Mouse (Mus musculus): Measurements from ENCODE around the gene Apbb2. TPM values are rescaled to one million over a fixed set of nuclear protein-coding genes. Genes with fewer than 3 reads are reported as not detected.

Apbb2 gene
- polyA plus RNA-seq, 1 experiment from 2014 or later, result 28.2 TPM

DNA sequence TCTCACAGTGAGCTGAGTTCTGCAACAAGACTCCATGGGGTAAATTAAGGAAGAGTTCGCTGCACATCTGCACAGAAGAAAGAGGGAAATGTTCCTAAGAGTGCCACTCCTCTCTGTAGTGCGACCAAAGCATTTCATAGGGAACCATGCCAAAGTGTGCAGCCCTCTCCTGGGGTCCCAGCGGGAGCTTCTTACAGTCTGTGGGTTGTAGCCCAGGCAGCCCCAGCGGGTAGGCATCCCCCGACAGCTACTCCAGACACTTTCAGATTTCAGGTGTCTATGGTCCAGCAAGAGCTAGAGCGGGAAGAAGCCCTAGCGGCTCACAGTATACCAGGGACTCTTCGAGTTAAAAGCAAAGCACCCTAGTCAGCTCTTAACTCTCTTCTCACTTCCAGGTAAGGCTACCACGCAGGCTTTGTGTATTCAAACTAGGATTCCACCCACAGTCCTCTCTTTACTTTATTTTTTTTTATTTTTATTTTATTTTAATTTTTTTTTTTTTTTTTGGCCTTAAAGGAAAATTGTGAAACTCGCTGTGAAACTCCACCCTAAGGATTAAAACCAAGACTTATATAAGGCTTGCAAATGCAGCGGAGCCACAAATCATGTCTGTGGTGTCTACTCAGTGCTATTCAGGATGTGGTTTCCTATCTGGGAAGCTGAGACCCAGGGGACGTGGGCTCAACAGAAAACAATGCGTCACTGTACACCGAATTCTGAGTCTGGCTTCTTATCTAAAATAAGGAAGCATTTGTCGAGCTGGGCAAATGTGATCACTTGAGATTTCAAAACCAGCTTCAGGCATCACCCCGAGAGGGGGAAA is 94.7 kb downstream of the Apbb2 start:
- Histone ChIP-seq H3K27me3 (ENCODE audit: low read depth, poor library complexity, severe bottlenecking) (no peaks in the 10 kb centered on the region), H3K27ac (replicated peaks) (no peak overlapping the region), H3K4me3 (no peak overlapping the region), H3K4me1 (peaks cover 26% of the 10 kb centered on the region), H3K36me3 (no peaks in the 10 kb centered on the region), H3K9me3 (replicated peaks) (no peaks in the 10 kb centered on the region)
- DNase-seq (ENCODE audit: low spot score), result no peak
- WGBS, result 63% methylated on average over 16 of the region's 16 CpGs

GRCm38 (mm10) chr5:66521250-66521649 is 97.3 kb downstream of the Apbb2 start:
- Histone ChIP-seq H3K27me3 (ENCODE audit: low read depth, poor library complexity, severe bottlenecking) (no peaks in the 10 kb centered on the region), H3K36me3 (no peaks in the 10 kb centered on the region), H3K27ac (replicated peaks) (no peak overlapping the region), H3K4me1 (peaks cover 25% of the 10 kb centered on the region), H3K4me3 (no peak overlapping the region), H3K9me3 (replicated peaks) (no peaks in the 10 kb centered on the region)
- WGBS, result 84% methylated on average over 2 of the region's 2 CpGs
- no peak for DNase-seq (ENCODE audit: low spot score)

- Histone ChIP-seq H3K27me3 (ENCODE audit: low read depth, poor library complexity, severe bottlenecking) (no peaks in the 10 kb centered on the region), H3K27ac (replicated peaks) (no peak overlapping the region), H3K4me3 (no peak overlapping the region), H3K4me1 (peaks cover 14% of the 10 kb centered on the region), H3K9me3 (replicated peaks) (no peaks in the 10 kb centered on the region), H3K36me3 (no peaks in the 10 kb centered on the region)
- WGBS, result 80% methylated on average over 5 of the region's 5 CpGs
- no peak for DNase-seq (ENCODE audit: low spot score)
Measured at GRCm38 (mm10) chr5:66519511-66519910, 99.1 kb downstream of the Apbb2 start.

DNA sequence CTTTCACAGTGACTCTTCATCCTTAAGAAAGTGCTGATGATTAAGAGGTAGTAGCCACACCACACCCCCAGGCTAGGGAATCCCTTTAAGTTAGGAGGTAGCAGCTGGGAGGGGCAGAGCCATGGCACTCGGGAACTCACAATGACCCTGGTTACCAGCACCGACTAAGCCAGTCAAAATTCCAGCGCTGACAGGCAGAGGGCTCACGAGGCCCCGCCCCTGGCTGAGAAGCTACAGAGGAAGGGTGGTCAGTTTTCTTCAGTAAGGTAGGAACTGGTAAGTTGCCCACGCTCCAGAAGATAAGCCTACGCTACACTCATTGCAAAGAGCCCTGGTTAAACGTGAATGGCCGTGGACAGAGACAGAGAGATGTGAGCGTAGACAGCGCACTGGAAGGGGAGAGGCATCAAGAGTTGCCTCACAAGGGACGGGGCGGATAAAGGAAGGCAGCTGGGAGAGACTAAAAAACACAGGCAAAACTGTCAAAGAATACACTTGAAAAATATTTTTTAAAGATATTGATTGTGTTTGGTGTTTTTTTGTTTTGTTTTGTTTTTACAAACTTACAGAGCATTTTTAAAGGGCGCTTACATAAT is 100.1 kb downstream of the Apbb2 start:
- no peak for DNase-seq (ENCODE audit: low spot score)
- H3K4me3 ChIP-seq, result peak overlapping the region; percentile 18; the same call in 1 of the 2 replicates
- H3K4me1 ChIP-seq, result peaks cover 11% of the 10 kb centered on the region
- H3K36me3 ChIP-seq, result no peaks in the 10 kb centered on the region
- H3K9me3 ChIP-seq (replicated peaks), result no peaks in the 10 kb centered on the region
- H3K27ac ChIP-seq (replicated peaks), result no peak overlapping the region
- no peaks in the 10 kb centered on the region for H3K27me3 ChIP-seq (ENCODE audit: low read depth, poor library complexity, severe bottlenecking)
- 36% methylated on average over 14 of the region's 14 CpGs for WGBS

DNA sequence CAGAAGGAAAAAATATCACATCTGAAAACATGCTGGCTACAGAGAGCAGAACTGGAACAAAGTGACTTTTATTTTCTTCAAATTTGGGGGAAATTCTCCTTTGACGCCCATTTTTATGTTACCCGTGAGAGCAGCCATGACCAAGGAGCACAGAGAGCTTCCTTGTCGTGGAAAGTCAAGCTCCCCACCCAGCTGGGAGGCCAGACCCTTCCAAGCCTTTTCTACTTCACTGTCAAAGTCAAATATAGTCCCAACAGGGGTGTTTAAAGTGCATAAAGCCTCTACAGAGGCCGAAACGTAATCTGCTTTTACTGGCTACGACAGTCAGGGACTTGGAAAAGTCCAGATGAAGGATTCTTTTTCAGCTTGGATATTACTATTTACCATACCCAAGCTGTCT is 101.1 kb downstream of the Apbb2 start:
- H3K4me1 ChIP-seq, result peaks cover 8% of the 10 kb centered on the region
- H3K9me3 ChIP-seq (replicated peaks), result no peaks in the 10 kb centered on the region
- WGBS, result 81% methylated on average over 6 of the region's 6 CpGs
- no peaks in the 10 kb centered on the region for H3K27me3 ChIP-seq (ENCODE audit: low read depth, poor library complexity, severe bottlenecking)
- no peaks in the 10 kb centered on the region for H3K36me3 ChIP-seq
- DNase-seq (ENCODE audit: low spot score), result no peak
- no peak overlapping the region for H3K4me3 ChIP-seq
- H3K27ac ChIP-seq (replicated peaks), result no peak overlapping the region

- no peak for DNase-seq (ENCODE audit: low spot score)
- Histone ChIP-seq H3K9me3 (replicated peaks) (no peaks in the 10 kb centered on the region), H3K36me3 (no peaks in the 10 kb centered on the region), H3K27ac (replicated peaks) (no peak overlapping the region), H3K27me3 (ENCODE audit: low read depth, poor library complexity, severe bottlenecking) (no peaks in the 10 kb centered on the region), H3K4me1 (peaks cover 8% of the 10 kb centered on the region), H3K4me3 (no peak overlapping the region)
- 93% methylated on average over 8 of the region's 8 CpGs for WGBS
Measured at GRCm38 (mm10) chr5:66516311-66516710, 102.3 kb downstream of the Apbb2 start.

DNA sequence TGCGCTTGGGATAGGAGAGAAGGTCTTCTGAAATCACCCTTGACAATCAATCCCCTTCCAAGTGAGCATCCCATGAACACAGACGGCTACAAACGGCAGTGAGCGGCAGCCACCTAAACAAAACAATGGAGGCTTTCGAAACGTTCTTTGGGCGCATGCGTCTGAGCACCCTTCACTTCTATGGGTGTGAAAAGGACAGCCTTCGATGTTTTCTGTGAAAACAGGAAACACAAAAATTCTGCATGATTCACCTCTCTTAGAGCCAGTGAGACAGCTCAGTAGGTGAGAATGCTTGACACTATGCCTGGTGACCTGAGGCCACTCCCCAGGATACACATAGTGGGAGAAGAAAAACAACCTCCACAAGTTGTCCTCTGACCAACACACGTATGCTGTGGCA is 103.3 kb downstream of the Apbb2 start:
- no peak overlapping the region for H3K4me3 ChIP-seq
- no peak overlapping the region for H3K27ac ChIP-seq (replicated peaks)
- no peaks in the 10 kb centered on the region for H3K27me3 ChIP-seq (ENCODE audit: low read depth, poor library complexity, severe bottlenecking)
- DNase-seq (ENCODE audit: low spot score), result no peak
- 88% methylated on average over 10 of the region's 10 CpGs for WGBS
- no peaks in the 10 kb centered on the region for H3K9me3 ChIP-seq (replicated peaks)
- H3K4me1 ChIP-seq, result peaks cover 8% of the 10 kb centered on the region
- H3K36me3 ChIP-seq, result no peaks in the 10 kb centered on the region

- WGBS, result 94% methylated on average over 6 of the region's 6 CpGs
- no peak overlapping the region for H3K27ac ChIP-seq (replicated peaks)
- no peaks in the 10 kb centered on the region for H3K27me3 ChIP-seq (ENCODE audit: low read depth, poor library complexity, severe bottlenecking)
- H3K4me1 ChIP-seq, result peaks cover 8% of the 10 kb centered on the region
- H3K4me3 ChIP-seq, result no peak overlapping the region
- no peaks in the 10 kb centered on the region for H3K9me3 ChIP-seq (replicated peaks)
- no peak for DNase-seq (ENCODE audit: low spot score)
- H3K36me3 ChIP-seq, result no peaks in the 10 kb centered on the region
Measured at GRCm38 (mm10) chr5:66514659-66515058, 103.9 kb downstream of the Apbb2 start.

- peaks cover 4% of the 10 kb centered on the region for H3K4me1 ChIP-seq
- no peak for DNase-seq (ENCODE audit: low spot score)
- no peaks in the 10 kb centered on the region for H3K27me3 ChIP-seq (ENCODE audit: low read depth, poor library complexity, severe bottlenecking)
Measured at GRCm38 (mm10) chr5:66513412-66513811, 105.2 kb downstream of the Apbb2 start.

GRCm38 (mm10) chr5:66512519-66512918 is 106.1 kb downstream of the Apbb2 start:
- Histone ChIP-seq H3K27ac (replicated peaks) (no peak overlapping the region), H3K27me3 (ENCODE audit: low read depth, poor library complexity, severe bottlenecking) (no peaks in the 10 kb centered on the region), H3K4me3 (no peak overlapping the region), H3K9me3 (replicated peaks) (no peaks in the 10 kb centered on the region), H3K4me1 (no peaks in the 10 kb centered on the region), H3K36me3 (no peaks in the 10 kb centered on the region)
- no peak for DNase-seq (ENCODE audit: low spot score)
- 88% methylated on average over 7 of the region's 7 CpGs for WGBS

More at GRCm38 (mm10) chr5:66513412-66513811, 105.2 kb downstream of the Apbb2 start:
- no peak overlapping the region for H3K4me3 ChIP-seq
- H3K36me3 ChIP-seq, result no peaks in the 10 kb centered on the region
- H3K27ac ChIP-seq (replicated peaks), result no peak overlapping the region
- no peaks in the 10 kb centered on the region for H3K9me3 ChIP-seq (replicated peaks)

- DNase-seq (ENCODE audit: low spot score), result no peak
- H3K4me1 ChIP-seq, result no peaks in the 10 kb centered on the region
- 94% methylated on average over 5 of the region's 7 CpGs for WGBS
- no peaks in the 10 kb centered on the region for H3K36me3 ChIP-seq
- H3K9me3 ChIP-seq (replicated peaks), result no peaks in the 10 kb centered on the region
- H3K4me3 ChIP-seq, result no peak overlapping the region
- H3K27me3 ChIP-seq (ENCODE audit: low read depth, poor library complexity, severe bottlenecking), result no peaks in the 10 kb centered on the region
- H3K27ac ChIP-seq (replicated peaks), result no peak overlapping the region
Measured at GRCm38 (mm10) chr5:66510716-66511115, 107.9 kb downstream of the Apbb2 start.

DNA sequence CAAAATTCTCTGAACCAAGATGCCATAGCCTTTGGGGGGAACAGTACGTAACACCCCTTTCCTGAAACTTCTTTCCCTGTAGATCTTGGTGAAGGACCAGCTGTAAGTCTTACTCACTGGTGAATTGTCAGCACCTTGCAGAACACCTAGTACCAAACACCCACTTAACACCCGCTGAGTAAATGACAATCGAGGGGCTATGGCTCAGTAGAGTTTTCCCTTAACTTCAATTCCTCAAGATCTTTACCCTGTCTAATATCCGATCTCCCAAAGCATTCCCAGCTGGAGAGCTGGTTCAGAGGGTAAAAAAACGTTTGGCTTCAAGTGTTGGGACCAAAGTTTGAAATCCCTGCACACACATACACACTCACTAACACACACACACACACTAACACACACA is 109.4 kb downstream of the Apbb2 start:
- Histone ChIP-seq H3K27ac (replicated peaks) (no peak overlapping the region), H3K36me3 (no peaks in the 10 kb centered on the region), H3K27me3 (ENCODE audit: low read depth, poor library complexity, severe bottlenecking) (no peaks in the 10 kb centered on the region), H3K9me3 (replicated peaks) (no peaks in the 10 kb centered on the region), H3K4me1 (peaks cover 12% of the 10 kb centered on the region), H3K4me3 (no peak overlapping the region)
- DNase-seq (ENCODE audit: low spot score), result no peak
- 85% methylated on average over 5 of the region's 5 CpGs for WGBS

GRCm38 (mm10) chr5:66505578-66505977 is 113.0 kb downstream of the Apbb2 start:
- WGBS, result 95% methylated on average over 3 of the region's 3 CpGs
- H3K4me1 ChIP-seq, result peaks cover 28% of the 10 kb centered on the region
- H3K4me3 ChIP-seq, result no peak overlapping the region
- H3K36me3 ChIP-seq, result no peaks in the 10 kb centered on the region
- H3K9me3 ChIP-seq (replicated peaks), result no peaks in the 10 kb centered on the region
- H3K27me3 ChIP-seq (ENCODE audit: low read depth, poor library complexity, severe bottlenecking), result no peaks in the 10 kb centered on the region
- no peak overlapping the region for H3K27ac ChIP-seq (replicated peaks)
- no peak for DNase-seq (ENCODE audit: low spot score)

Data from midbrain, embryonic 10.5 days (tissue).